Mouse (Mus musculus): ENCODE measurements around the gene Hnrnph3. TPM values are rescaled to one million over a fixed set of nuclear protein-coding genes. Genes with fewer than 3 reads are reported as not detected.

The Hnrnph3 gene
- polyA plus RNA-seq, 1 experiment from 2014 or later = 100 TPM

GRCm38 (mm10) chr10:62984072-62984471 lies 39.9 kb downstream of the Hnrnph3 start:
- Histone ChIP-seq H3K4me2 (replicated peaks) (no peak overlapping the region), H3K27ac (replicated peaks) (no peak overlapping the region), H3K4me3 (replicated peaks) (no peak overlapping the region), H3K9ac (no peak overlapping the region), H3K36me3 (peaks cover 42% of the 10 kb centered on the region), H3K9me3 (replicated peaks) (no peaks in the 10 kb centered on the region), H3K27me3 (no peaks in the 10 kb centered on the region), H3K4me1 (peaks cover 5% of the 10 kb centered on the region; the same call in 1 of the 2 replicates)
- WGBS = 92% methylated on average over 11 of the region's 11 CpGs
- no peak for ATAC-seq (ENCODE audit: insufficient number of reproducible peaks, low FRiP score, low TSS enrichment, low read depth)

- peak within 1 kb of the TSS; percentile 97 for H3K4me3 ChIP-seq (replicated peaks)
- WGBS = under 1% methylated on average over 76 of the region's 77 CpGs
- no peaks in the 10 kb centered on the region for H3K27me3 ChIP-seq
Measured at GRCm38 (mm10) chr10:62980039-62980954, 43.7 kb downstream of the Hnrnph3 start, which contains the start of gene Rufy2. TSS of gene Rufy2 (plus strand) at chr10:62980223.

GRCm38 (mm10) chr10:62979667-62980038 lies 44.4 kb downstream of the Hnrnph3 start:
- no peak for ATAC-seq (ENCODE audit: insufficient number of reproducible peaks, low FRiP score, low TSS enrichment, low read depth)
- WGBS = 6% methylated on average over 10 of the region's 10 CpGs
- no peaks in the 10 kb centered on the region for H3K9me3 ChIP-seq (replicated peaks)

More at GRCm38 (mm10) chr10:62980039-62980954, 43.7 kb downstream of the Hnrnph3 start, which contains the start of gene Rufy2:
- peak within 1 kb of the TSS; percentile 67 for H3K4me2 ChIP-seq (replicated peaks)
- peak within 1 kb of the TSS; percentile 87 for H3K9ac ChIP-seq
- ATAC-seq (ENCODE audit: insufficient number of reproducible peaks, low FRiP score, low TSS enrichment, low read depth) = peak; percentile 89
- peaks cover 22% of the 10 kb centered on the region for H3K36me3 ChIP-seq
- H3K27ac ChIP-seq (replicated peaks) = peak within 1 kb of the TSS; percentile 65
- no peaks in the 10 kb centered on the region for H3K9me3 ChIP-seq (replicated peaks)
- peaks cover 5% of the 10 kb centered on the region; the same call in 1 of the 2 replicates for H3K4me1 ChIP-seq

GRCm38 (mm10) chr10:62971821-62972220 lies 52.2 kb downstream of the Hnrnph3 start:
- Histone ChIP-seq H3K9ac (no peak overlapping the region), H3K36me3 (peaks cover 31% of the 10 kb centered on the region), H3K9me3 (replicated peaks) (no peaks in the 10 kb centered on the region), H3K4me2 (replicated peaks) (no peak overlapping the region), H3K4me3 (replicated peaks) (no peak overlapping the region), H3K4me1 (no peaks in the 10 kb centered on the region), H3K27me3 (no peaks in the 10 kb centered on the region), H3K27ac (replicated peaks) (no peak overlapping the region)
- 63% methylated on average over 16 of the region's 16 CpGs for WGBS
- no peak for ATAC-seq (ENCODE audit: insufficient number of reproducible peaks, low FRiP score, low TSS enrichment, low read depth)

More at GRCm38 (mm10) chr10:62979667-62980038, 44.4 kb downstream of the Hnrnph3 start:
- Histone ChIP-seq H3K27ac (replicated peaks) (no peak overlapping the region), H3K36me3 (peaks cover 16% of the 10 kb centered on the region), H3K9ac (peak overlapping the region; percentile 87; the same call in 1 of the 2 replicates), H3K4me1 (peaks cover 5% of the 10 kb centered on the region; the same call in 1 of the 2 replicates), H3K4me3 (replicated peaks) (peak overlapping the region; percentile 97), H3K4me2 (replicated peaks) (peak overlapping the region; percentile 67), H3K27me3 (no peaks in the 10 kb centered on the region)

GRCm38 (mm10) chr10:62966291-62966690 lies 57.7 kb downstream of the Hnrnph3 start:
- H3K36me3 ChIP-seq = peaks cover 64% of the 10 kb centered on the region
- WGBS = 90% methylated on average over 15 of the region's 15 CpGs

GRCm38 (mm10) chr10:62965796-62966195 lies 58.2 kb downstream of the Hnrnph3 start:
- H3K4me3 ChIP-seq (replicated peaks) = no peak overlapping the region
- H3K9me3 ChIP-seq (replicated peaks) = no peaks in the 10 kb centered on the region
- no peak for ATAC-seq (ENCODE audit: insufficient number of reproducible peaks, low FRiP score, low TSS enrichment, low read depth)
- H3K4me1 ChIP-seq = no peaks in the 10 kb centered on the region
- H3K36me3 ChIP-seq = peaks cover 66% of the 10 kb centered on the region
- H3K27ac ChIP-seq (replicated peaks) = no peak overlapping the region
- H3K4me2 ChIP-seq (replicated peaks) = no peak overlapping the region
- WGBS = 92% methylated on average over 11 of the region's 11 CpGs
- no peak overlapping the region for H3K9ac ChIP-seq
- no peaks in the 10 kb centered on the region for H3K27me3 ChIP-seq

More at GRCm38 (mm10) chr10:62966291-62966690, 57.7 kb downstream of the Hnrnph3 start:
- Histone ChIP-seq H3K4me2 (replicated peaks) (no peak overlapping the region), H3K9ac (no peak overlapping the region), H3K27ac (replicated peaks) (no peak overlapping the region), H3K27me3 (no peaks in the 10 kb centered on the region), H3K4me1 (no peaks in the 10 kb centered on the region), H3K4me3 (replicated peaks) (no peak overlapping the region), H3K9me3 (replicated peaks) (no peaks in the 10 kb centered on the region)
- ATAC-seq (ENCODE audit: insufficient number of reproducible peaks, low FRiP score, low TSS enrichment, low read depth) = no peak

Other genes with a start within 250 kb of the Hnrnph3 start
- gene Ccar1, start 231.9 kb downstream of the Hnrnph3 start, polyA plus RNA-seq (2015; fragmentation: Nextera tagmentation; extraction: Ambion mirVana) = 102 and 112 TPM in 2 replicates
- gene Tet1, start 115.2 kb downstream of the Hnrnph3 start, polyA plus RNA-seq (2015; fragmentation: Nextera tagmentation; extraction: Ambion mirVana) = 24.4 and 25.4 TPM in 2 replicates
- gene Slc25a16, start 103.6 kb downstream of the Hnrnph3 start, polyA plus RNA-seq (2015; fragmentation: Nextera tagmentation; extraction: Ambion mirVana) = 12.3 and 14.4 TPM in 2 replicates
- gene Dna2, start 77.2 kb downstream of the Hnrnph3 start, polyA plus RNA-seq (2015; fragmentation: Nextera tagmentation; extraction: Ambion mirVana) = 13.8 and 14.1 TPM in 2 replicates
- gene Rufy2, start 44.0 kb downstream of the Hnrnph3 start, polyA plus RNA-seq (2015; fragmentation: Nextera tagmentation; extraction: Ambion mirVana) = 26.8 and 31.0 TPM in 2 replicates
- gene Pbld2, start 98 bp upstream of the Hnrnph3 start, polyA plus RNA-seq (2015; fragmentation: Nextera tagmentation; extraction: Ambion mirVana) = 0.62 and 1.3 TPM in 2 replicates
- 1.1 and 1.3 TPM in 2 replicates for gene Pbld1, start 35.9 kb upstream of the Hnrnph3 start, polyA plus RNA-seq (2015; fragmentation: Nextera tagmentation; extraction: Ambion mirVana)
- gene Atoh7, start 75.4 kb upstream of the Hnrnph3 start, polyA plus RNA-seq (2015; fragmentation: Nextera tagmentation; extraction: Ambion mirVana) = 0.24 and 0.32 TPM in 2 replicates
- gene Mypn, start 179.7 kb upstream of the Hnrnph3 start, polyA plus RNA-seq (2015; fragmentation: Nextera tagmentation; extraction: Ambion mirVana) = 4.1 and 4.4 TPM in 2 replicates
- gene Herc4, start 219.6 kb upstream of the Hnrnph3 start, polyA plus RNA-seq (2015; fragmentation: Nextera tagmentation; extraction: Ambion mirVana) = 34.3 and 36.0 TPM in 2 replicates

Measured in embryonic facial prominence, embryonic 15.5 days (tissue).